Mouse (Mus musculus) kidney, adult 18-20 months (tissue): Measurements from ENCODE around the gene Mmrn1.
"Not testable (repeated sequence)": the region's sequence is repeated elsewhere in the genome, so short reads cannot be mapped to it uniquely, and the experiment has no call there.

Experiments
- DNase-seq: peaks from one replicate; pipeline ENCODE4 v3.0.0; 2021

The Mmrn1 gene

GRCm38 (mm10) chr6:60924676-60925075 lies at the start of gene Mmrn1:
Gene Mmrn1, plus strand, starts transcription at chr6:60924976.
- DNase-seq: not testable (repeated sequence)

DNA sequence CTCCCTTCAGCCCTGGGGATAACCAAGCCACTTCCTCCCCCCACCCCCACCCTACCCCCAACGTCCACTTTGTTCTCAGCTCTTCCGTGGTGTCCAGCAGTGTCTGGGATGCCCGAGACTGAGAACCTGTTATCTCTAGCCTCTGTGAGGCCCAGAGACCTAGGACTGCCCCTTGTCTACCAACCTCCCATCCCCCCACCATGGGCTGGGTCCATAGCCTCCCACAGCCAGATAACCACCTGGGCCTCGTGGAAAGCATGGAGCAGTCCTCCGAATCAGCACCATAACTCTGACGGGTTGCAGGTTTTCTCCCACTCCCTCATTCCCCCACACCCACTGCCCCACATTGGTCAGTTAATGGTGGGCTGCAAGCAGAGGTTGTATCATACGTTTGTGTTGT lies 44.4 kb upstream of the Mmrn1 start:
- no peak for DNase-seq

- DNase-seq: no peak
These were observed 43.2 kb upstream of the Mmrn1 start for GRCm38 (mm10) chr6:60881534-60881933.

- no peak for DNase-seq
These were observed 17.5 kb upstream of the Mmrn1 start for GRCm38 (mm10) chr6:60907272-60907671.

DNA sequence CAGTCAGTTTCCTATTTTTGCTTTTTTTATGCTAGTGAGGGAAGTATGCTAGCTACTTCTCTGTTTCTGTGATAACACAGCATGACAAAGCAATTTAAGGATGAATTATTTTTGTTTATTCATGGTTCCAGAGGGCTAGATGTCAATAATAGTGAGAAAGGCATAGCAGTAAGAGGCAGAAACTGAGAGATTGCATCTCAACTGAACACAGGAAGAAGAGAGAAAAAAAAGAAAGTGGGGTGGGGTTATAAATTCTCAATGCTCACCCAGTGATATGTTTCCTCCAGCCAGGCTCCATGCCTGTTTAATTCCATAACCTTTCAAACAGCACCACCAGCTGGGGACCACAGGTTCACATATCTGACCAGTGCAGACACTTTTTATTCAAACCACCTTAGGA lies 6.6 kb downstream of the Mmrn1 start:
- no peak for DNase-seq

- DNase-seq: no peak
These were observed 10.1 kb downstream of the Mmrn1 start for GRCm38 (mm10) chr6:60934835-60935234.

DNA sequence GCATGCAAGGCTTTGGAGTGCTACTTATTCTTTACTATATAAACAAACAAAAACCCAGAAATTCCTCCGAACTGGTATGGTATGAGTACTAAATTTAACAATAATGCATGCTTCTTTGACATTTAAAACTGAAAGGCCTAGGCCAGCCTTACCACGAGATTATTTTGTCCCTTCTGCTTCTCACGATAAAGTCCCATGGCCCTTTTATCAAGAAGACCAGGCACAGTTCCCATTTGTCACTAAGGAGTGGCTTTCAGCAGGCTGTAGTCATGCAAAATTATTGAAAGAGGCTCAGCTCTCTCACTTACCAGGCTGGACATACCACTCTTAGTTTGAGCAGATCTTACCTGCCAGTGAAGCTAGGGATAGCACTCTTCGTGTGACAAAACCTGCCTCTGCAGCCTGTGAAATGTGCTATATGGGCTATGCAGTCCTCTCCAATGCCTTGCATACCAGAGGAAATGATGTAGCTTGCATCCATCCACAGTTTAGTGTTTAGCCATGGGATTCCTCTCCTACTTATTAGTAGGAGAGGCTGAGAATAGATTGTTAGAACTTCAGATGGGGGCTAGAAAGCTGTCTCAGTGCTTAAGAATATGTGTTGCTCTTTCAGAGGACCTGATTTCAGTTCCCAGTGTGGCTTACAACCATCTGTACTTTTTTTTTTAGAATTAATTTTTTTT lies 10.8 kb downstream of the Mmrn1 start:
- DNase-seq: no peak

GRCm38 (mm10) chr6:60944178-60944577 lies 19.4 kb downstream of the Mmrn1 start:
- no peak for DNase-seq

- DNase-seq: no peak
These were observed 19.8 kb downstream of the Mmrn1 start for GRCm38 (mm10) chr6:60944621-60945020.

DNA sequence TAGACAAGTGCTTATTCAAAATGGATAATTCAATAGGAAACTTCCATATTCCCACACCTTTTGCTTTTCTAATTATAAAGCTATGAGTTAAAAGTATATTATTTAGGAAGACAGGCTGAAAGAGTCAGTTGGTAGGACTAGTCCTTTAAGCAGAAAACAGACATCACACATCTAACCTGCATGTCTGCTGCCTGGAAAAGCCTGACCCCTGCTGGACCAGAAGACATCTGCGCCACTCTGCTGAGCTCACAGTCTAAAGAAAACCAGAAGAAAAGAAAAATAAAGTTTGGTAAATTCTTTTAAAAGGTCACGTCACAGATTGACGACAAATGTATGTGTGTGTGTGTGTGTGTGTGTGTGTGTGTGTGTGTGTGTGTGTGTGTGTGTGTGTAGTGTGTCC lies 25.6 kb downstream of the Mmrn1 start:
- peak; percentile 28 for DNase-seq

DNA sequence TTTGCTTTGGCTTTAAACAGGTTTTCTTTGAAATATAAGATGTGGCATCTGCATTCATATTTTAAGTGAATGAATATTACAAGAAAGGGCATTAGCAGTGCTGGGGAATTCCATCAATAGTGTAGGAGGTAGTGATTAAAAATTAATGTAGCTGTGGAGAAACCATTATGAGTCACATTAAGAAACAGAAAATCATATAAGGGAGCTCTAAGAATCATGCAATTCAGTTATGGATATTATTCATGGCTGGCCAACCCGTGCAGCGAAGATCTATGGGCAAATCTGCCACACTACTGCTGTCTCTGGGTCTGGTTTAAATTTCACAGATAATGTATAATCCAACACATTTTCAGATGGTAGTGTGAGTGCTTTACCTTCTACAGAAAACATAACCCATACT lies 36.5 kb downstream of the Mmrn1 start:
- DNase-seq: no peak

- no peak for DNase-seq
These were observed 37.1 kb downstream of the Mmrn1 start for GRCm38 (mm10) chr6:60961838-60962237.

DNA sequence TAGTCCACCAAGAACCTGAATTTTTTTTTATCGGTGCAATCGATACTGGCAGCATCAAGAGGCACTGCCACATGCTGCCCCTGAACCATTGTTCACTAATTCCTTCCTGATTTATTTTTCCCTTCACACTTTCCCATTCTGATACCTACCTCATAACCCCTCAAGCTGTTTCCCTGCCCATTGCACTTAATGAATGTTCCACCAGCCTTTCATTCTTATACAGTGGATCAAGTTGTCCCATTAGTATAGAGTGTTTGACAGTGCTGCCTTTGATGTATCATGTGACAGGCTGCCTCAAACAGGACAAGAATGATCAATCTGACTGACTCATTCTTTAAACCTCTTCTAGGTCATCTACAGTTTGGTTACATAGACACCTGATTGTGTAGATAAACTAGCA lies 37.9 kb downstream of the Mmrn1 start:
- no peak for DNase-seq

DNA sequence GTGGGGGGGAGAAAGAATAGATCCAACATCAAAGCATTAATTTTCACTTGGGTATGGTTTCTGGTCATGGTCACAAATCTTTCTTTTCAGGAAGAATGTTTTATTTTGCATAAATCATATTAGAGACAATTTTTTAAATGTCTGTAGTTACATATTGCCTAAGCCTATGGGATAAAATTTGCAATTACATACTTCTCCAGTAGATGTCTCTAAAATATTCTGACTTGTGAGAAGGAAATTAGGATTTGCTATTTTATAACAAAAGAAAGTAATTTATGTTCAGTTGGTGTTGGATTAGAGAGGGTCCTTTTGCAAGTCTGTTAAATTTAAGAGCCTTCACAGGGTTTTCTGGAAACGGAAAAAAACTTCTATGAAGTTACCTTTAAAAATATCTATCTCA lies 39.0 kb downstream of the Mmrn1 start:
- no peak for DNase-seq

DNA sequence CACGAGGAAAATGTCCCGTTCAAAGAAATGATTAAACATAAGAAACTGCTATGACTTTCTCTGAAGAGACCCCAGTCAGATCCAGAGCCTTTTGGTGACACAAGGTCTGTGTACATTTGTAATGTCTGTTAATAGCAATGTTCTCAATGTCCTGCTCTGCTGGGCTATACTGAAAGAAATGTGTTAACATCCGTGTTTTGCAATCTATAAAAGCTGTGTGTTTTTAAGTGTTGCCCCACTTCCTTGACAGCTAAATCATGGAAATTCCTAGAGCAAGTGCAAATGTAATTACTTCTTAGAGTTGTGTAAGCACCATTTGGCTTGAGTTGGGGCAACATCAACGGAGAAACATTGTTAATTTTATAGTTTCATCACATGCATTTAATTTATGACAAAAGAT lies 42.2 kb downstream of the Mmrn1 start:
- DNase-seq: no peak

GRCm38 (mm10) chr6:60969407-60969806 lies 44.6 kb downstream of the Mmrn1 start:
- DNase-seq: no peak

DNA sequence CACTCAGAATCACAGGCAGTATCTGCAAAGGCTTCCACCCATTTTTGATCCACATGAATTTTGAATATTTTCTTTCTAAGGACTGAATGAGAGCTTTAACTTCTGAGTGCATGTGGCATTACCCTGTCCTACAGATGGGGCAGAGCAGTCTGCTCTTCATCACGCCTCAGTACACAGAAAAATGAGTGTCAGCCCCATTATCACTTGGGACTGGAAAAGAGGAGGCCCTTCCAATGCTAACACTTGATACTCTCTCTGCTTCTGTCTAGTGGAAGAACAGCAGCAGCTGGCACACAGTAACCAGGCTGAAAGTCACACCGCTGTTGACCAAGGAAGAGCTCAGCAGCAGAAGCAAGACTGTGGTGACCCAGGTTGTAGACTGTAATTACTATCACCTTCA lies 46.0 kb downstream of the Mmrn1 start:
- no peak for DNase-seq

- no peak for DNase-seq
These were observed 53.8 kb downstream of the Mmrn1 start for GRCm38 (mm10) chr6:60978610-60979009.

DNA sequence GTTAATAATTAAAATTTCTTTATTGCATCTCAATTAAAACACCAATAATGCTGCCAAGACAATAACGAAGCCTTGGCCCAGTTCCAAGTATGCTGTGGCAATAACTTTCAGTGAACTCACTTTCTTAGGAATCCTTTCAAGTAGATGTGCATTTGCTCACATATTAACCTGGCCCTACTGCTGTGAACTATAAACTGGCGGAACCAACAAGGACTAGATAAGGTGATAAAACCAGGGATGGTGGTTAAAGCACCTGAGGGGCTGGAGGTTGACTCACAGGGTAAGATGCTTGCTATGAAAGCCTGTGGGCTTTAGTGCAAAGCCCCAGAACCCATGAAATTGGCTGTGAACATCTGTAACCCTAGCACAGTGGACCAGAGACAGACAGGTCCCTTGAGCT lies 54.3 kb downstream of the Mmrn1 start:
- no peak for DNase-seq

- no peak for DNase-seq
These were observed 59.6 kb downstream of the Mmrn1 start for GRCm38 (mm10) chr6:60984360-60984759.

- no peak for DNase-seq
These were observed 61.1 kb downstream of the Mmrn1 start for GRCm38 (mm10) chr6:60985919-60986318.

GRCm38 (mm10) chr6:60986914-60987313 lies 62.1 kb downstream of the Mmrn1 start:
- no peak for DNase-seq

DNA sequence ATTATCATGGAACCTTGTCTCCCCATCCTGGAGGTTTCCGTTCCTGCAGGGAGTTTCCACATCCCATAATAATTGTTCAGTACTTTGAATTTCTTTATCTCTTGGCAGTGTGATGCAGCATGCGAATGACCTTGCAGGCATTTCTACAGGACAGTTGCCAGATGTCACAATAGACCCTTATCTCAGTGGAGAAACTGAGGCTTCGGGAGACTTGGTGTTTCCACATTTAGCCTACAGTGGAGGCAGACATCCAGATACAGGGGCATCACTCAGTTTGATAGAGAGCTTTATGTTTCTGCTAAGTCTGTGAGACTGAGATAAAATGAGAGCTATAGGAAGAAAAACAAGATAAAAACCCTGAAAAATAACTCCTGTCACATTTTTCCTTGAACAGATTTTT lies 63.0 kb downstream of the Mmrn1 start:
- no peak for DNase-seq

DNA sequence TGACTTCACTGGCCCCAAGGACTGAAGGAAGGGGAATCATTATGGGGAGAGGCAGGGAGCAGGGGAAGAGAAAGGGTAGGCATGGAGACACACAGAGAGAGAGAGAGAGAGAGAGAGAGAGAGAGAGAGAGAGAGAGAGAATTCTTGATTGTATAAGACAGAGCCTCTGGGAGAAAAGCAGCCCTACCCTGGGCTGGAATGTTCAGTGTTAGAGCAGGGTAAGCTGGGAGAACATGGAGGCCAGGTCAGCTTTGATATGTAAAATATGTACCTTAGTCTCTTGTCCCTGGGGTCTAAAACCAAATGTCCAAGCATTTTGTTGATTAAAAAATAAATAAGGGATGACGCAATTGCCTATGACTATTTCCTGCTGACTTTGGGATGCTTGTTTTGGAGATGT lies 67.6 kb downstream of the Mmrn1 start:
- DNase-seq: no peak

DNA sequence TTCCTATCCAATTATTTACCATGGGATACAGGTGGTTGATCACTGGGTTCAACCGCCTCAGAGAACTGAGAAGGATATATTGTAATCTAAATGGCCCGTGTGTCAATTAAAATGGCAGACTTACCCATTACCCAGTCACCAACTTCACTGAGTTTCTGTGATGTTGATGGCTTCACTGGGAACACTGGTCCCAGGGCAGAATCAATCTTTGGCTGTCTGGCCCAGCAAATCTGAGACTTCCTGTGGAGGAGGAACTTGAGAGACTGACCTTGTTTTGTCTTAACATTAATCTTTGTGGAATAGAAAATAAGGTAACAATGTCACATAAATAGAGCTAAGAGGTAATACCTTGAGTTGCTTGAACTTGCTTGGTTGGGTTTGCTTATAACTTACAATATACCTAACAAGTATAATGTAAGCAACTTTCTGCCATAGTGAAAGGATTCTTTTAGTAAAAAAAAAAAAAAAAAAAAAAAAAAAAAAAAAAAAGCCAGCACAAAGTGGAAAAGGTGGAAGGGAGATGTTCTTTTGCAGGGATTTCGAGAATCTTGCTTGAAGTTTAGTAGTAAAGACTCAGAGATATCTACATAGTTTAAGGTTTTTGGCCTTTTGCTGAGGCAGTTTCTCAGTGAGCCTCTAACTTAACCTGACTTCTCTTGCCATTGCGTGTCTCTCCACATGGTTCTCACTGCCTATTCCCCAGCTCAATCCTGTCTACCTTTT lies 68.8 kb downstream of the Mmrn1 start:
- no peak for DNase-seq
